Mouse (Mus musculus): Measurements from ENCODE around the gene 1700016H13Rik. TPM values are rescaled to one million over a fixed set of nuclear protein-coding genes. Genes with fewer than 3 reads are reported as not detected.

1700016H13Rik gene
- total RNA-seq (2021): not detected
- long read RNA-seq, experiment 1: 0 reads
- long read RNA-seq, experiment 2: 0 reads

- DNase-seq: peak; percentile 83 to 87
Measured at GRCm38 (mm10) chr5:103655346-103656118, at the start of gene 1700016H13Rik. 1700016H13Rik (minus strand) TSS chr5:103656010.

DNA sequence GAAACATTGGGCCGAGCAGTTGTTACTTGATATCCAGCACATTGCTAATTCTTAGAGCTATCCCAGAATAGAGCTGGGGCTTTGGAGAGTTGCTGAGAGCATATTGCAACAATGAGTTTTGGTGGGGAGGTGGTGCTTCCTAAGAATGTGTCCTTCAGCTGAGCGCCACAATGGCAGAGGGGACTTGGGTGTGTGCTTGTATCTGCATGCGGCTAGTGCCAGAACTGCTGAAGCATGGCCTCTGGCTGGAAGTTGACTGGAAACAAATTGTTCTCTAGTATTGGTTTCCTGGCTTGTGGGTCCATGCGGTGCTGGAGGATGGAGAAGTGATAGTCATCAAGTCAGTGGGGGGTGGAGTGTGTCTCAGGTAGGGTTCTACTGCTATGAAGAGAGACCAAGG, 49.5 kb upstream of the 1700016H13Rik start:
- no peak for DNase-seq

- no peak for DNase-seq
Measured at GRCm38 (mm10) chr5:103702527-103702926, 46.7 kb upstream of the 1700016H13Rik start.

DNA sequence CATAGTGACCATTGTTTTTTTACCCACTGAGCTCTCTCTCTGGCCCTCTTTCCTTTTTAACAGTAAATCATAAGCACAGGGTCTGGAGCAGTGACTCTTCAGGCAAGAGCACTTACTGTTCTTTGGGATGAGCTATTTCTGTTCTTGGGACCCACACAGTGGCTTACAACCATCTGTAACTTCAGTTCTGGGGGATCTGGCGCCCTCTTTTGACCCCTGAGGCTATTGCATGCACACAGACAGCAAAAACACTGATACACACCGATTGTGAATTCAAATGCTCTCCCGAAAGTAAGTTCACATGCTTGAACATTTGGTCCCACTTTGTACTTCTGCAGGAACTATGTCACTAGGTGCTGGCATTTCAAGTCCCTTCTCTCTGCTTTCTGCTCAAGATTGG, 45.7 kb upstream of the 1700016H13Rik start:
- DNase-seq: no peak

DNA sequence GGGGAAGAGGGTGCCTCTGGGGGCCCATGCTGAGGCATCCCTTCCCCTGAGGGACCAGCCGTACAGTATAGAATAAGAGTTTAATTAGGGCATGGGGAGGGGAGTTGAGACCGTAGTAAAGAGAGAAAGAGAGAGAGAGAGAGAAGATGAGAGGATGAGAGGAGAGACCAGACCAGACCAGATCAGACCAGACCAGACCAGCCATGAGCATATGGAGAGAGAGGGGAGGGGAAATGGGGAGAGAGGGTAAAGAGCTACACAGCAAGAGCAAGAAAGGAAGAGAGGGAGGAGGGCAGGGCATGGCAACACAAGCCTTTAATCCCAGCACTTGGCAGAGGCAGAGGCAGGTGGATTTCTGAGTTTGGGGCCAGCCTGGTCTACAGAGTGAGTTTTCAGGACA, 44.9 kb upstream of the 1700016H13Rik start:
- no peak for DNase-seq

DNA sequence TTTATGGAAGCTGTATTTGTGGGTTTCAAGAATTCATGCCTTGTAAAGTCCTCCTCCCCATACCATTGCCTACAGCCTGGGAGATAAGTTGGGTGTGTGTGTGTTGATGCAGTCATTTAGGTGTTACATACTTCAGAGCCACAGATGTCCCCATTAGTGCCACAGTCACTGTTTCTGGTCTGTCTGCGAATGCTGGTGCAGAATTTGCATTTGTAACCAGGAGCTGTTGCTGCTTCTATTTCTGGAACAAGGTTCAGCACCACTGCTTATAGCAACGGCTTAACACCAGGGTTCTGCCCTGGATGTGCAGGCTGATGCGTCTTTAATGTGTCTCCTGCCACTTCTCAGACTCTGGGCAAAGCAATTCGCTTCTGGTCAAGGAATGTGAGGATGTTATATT, 43.7 kb upstream of the 1700016H13Rik start:
- DNase-seq: no peak

DNA sequence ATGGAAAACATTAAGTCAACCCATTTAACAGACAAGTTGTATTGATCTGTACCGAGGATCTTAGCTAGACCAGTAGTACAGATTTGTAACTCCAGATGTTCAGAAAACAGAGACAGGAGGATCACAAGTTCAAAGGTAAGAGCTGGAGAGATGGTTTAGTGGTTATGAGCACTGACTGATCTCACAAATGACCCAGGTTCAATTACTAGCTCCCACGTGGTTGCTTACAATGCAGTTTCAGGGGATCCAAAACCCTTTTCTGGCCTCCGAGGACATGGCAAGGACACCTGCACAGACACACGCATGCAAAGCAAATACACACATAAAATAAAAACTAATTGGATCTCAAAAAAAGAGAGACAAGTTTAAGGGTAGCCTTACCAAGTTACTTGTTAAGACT, 42.8 kb upstream of the 1700016H13Rik start:
- DNase-seq: no peak

GRCm38 (mm10) chr5:103697875-103698491, 42.2 kb upstream of the 1700016H13Rik start:
- DNase-seq: peak in 1 of 2 experiments; percentile 33

- no peak for DNase-seq
Measured at GRCm38 (mm10) chr5:103694094-103694493, 38.3 kb upstream of the 1700016H13Rik start.

- peak; percentile 47 to 73 for DNase-seq
Measured at GRCm38 (mm10) chr5:103693041-103693641, 37.3 kb upstream of the 1700016H13Rik start.

DNA sequence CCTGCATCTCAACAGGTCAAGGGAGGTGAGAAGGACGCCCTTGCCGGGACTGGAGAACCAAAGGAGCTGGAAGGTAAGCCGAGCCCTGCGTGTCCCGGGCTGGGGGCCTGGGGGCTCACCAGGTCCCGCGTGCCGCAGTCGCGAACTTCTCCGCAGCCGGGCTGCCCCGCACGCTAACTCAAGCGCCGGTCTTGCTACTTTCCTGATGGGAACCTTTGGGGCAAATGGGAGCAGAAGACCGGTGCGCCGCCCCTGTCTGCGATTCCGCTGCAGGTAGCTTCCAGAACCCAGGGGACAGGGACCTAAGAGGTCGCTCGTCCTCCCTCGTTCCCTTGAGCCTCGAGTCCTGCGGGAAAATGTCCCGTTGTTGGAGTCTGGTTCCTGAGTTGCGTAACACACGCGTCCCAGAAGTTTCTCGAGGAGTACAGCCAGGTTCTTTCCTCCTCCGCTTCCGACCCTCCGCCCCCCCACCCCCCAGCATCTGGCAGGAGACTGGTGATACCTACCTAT, 36.8 kb upstream of the 1700016H13Rik start:
- peak; percentile 76 to 82 for DNase-seq

GRCm38 (mm10) chr5:103691624-103692530, 36.1 kb upstream of the 1700016H13Rik start, which contains the start of gene Aff1:
Aff1 (plus strand) TSS chr5:103692374.
- DNase-seq: peak; percentile 95 to 96

GRCm38 (mm10) chr5:103691171-103691570, 35.4 kb upstream of the 1700016H13Rik start:
- DNase-seq: peak in 1 of 2 experiments; percentile 34

DNA sequence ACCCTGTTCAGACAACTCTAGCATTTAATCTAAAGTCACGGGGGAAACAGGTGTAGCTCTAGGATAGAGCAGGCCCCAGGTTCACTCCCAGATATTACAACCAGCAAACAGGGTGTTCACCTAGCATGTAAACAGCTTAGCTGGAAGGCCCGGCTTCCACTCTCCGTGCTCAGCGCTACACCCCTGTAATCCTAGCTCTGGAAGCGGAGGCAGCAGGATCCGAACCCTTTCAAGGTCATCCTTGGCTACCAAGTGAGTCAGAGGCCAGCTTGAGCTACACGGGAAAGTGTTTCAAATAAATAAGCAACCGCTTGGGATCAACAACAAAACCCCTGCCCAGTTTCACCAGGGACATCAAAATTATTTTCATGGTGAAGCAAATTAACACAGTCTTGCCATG, 34.4 kb upstream of the 1700016H13Rik start:
- DNase-seq: no peak

DNA sequence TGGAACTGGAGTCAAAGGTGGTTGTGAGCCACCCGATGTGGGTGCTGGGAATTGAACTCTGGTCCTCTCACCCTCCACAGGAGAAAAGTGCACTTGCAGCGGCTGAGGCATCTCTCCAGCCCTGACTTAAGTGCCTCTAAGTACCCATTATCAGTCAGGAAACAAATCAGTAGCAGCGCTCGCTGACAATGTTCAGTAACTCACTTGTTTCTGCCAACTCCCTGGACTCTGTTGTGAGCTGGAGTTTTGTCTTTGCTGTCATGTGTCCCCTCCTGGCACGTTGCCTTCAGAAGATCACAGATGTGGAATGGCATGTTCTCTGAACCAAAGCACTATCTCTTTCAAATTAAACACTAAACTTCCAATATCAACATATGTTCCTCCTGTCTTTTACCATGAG, 33.8 kb upstream of the 1700016H13Rik start:
- peak; percentile 38 to 54 for DNase-seq

GRCm38 (mm10) chr5:103681824-103682223, 26.0 kb upstream of the 1700016H13Rik start:
- no peak for DNase-seq

DNA sequence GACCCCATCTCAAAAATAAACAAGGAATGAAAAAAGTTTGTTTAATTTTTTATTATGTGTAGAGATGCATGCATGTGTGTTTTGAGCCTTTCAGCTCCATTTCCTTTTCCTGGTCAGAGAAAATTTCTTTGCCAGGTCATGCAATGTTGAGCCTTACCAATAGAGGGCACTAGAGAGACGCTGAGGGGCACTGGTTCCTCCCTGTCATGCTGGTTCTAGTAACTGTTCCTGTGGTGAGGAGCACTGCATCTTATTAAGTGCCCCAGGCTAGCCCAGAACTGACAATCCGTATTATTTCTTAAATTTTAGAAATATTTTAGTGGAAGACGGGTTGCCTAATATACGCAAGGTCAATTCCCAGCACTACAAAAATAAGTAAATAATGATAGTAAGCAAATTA, 24.6 kb upstream of the 1700016H13Rik start:
- DNase-seq: peak; percentile 90 to 94

GRCm38 (mm10) chr5:103678974-103679373, 23.2 kb upstream of the 1700016H13Rik start:
- DNase-seq: no peak

DNA sequence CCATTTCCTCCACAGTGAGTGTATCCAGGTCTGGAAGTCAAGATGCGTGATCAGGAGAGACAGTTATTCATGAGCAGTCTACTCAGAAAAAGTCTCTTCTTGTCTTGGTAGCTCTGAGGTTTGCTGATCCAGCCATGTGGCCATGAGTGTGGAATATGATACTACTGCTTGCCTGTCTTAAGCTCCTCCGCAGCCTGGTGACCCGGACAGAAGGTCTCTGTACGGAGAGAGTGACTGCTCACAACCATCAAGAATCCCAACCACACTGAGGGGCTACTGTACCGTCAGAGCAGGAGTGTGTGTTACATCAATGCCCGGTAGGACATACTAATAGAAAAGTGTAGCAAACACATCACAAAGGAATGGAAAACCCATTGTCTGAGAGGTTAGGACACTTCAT, 22.1 kb upstream of the 1700016H13Rik start:
- no peak for DNase-seq

GRCm38 (mm10) chr5:103676289-103676881, 20.6 kb upstream of the 1700016H13Rik start:
- no peak for DNase-seq

DNA sequence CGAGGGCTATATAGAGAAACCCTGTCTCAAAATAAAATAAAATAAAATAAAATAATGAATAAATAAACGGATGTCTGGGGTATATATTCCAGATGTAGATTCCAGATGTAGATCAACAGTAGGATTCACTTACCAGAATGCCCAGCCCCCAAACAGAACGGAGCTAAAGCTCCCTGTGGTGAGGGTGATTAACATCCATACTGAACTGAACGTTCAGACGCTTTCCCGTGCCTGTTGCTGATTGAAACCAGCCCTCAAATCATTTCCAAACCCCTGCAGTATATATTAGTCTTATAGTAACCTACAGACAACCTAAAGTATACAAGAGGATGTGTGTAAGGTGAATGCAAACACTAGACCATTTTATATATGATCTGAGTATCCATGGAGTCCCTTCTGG, 18.7 kb upstream of the 1700016H13Rik start:
- DNase-seq: no peak

Data from heart, adult 18-20 months (tissue).